Mouse (Mus musculus) cerebellum, postnatal 25 days (tissue): ENCODE measurements around the gene Sh3pxd2b.

ENCODE experiments used
- DNase-seq, 2 experiments: peaks; one replicate each; pipeline ENCODE4 v3.0.0; 2021; ENCODE audit warnings: mixed read lengths in 2 of 2

Sh3pxd2b gene

DNA sequence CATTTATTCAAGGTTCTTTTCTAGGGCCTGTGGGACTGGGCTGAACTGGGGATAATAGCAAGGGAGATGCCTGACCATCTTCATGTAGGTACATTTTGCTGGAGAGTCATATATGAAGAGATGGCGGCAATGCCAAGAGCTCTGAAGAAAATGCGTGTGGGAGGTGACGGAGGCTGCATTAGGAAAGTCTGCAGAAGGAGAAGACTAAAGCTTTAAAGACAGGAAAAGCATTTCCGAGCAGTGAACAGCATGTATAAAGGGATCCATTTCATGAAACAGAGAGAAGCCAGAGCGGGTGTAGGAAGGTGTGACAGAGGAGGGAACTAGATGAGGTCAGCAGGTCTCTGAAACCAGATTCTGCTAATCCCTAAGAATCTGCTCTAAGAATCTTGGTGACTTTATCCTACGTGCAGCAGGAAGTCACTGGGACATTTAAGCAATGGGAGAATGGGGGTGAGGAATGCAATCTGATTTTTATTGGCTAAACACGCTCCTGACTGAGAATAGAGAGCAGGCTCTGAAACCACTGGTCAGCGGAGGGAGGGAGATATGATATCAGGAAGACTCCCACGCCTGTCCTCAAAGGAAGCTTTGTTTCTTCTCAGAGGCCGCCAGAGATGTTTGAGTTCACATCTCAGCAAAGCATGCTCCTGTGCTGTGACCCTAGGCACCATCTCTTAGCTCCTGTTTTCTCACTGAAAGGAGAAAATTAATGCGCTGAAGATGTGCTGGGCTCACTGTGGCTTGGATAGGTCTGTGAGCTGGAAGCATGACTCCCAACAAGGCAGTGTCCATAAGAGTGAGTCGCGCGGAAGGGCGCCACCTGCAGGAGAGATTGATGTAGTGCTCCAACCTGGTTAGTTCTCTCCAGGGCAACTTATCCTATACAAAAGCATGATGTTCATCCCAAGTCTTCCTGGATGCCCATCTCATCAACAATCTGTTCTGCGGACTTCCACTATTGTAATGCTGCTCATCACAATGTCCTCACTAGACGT, 6.8 kb upstream of the Sh3pxd2b start:
- DNase-seq: peak; percentile 49 to 65

DNA sequence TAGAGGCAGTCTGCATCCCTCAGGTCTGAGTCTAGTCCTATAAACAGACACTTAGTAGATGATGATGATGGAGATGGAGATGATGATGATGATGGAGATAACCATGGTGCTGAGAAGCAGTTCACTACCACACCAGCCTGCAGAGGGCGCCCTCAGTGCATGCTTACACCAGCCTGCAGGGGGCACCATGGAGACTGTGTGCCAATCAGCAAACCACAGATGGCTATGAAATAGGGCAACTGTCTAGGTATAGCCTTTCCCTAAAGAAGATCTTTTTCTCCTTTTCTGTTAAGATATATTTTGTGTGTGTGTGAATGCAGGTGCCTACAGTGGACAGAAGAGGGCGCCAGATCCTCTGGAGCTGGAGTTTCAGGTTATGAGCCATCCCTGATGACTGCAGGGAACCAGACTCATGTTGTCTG, 4.8 kb upstream of the Sh3pxd2b start:
- peak; percentile 52 to 70 for DNase-seq

DNA sequence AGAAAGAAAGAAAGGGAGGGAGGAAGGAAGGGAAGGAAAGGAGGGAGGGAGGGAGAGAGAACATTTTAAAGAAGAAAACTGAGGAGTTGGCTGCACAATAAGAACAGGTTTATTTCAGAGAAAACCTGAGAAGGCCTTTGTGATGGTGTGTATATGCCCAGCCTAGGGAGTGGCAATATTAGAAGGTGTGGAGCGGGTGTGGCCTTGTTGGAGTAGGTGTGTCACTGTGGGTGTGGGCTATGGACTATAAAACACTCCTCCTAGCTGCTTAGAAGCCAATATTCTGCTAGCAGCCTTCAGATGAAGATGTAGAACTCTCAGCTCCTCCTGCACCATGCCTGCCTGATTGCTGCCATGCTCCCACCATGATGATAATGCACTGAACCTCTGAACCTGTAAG, 4.3 kb upstream of the Sh3pxd2b start:
- DNase-seq: no peak

DNA sequence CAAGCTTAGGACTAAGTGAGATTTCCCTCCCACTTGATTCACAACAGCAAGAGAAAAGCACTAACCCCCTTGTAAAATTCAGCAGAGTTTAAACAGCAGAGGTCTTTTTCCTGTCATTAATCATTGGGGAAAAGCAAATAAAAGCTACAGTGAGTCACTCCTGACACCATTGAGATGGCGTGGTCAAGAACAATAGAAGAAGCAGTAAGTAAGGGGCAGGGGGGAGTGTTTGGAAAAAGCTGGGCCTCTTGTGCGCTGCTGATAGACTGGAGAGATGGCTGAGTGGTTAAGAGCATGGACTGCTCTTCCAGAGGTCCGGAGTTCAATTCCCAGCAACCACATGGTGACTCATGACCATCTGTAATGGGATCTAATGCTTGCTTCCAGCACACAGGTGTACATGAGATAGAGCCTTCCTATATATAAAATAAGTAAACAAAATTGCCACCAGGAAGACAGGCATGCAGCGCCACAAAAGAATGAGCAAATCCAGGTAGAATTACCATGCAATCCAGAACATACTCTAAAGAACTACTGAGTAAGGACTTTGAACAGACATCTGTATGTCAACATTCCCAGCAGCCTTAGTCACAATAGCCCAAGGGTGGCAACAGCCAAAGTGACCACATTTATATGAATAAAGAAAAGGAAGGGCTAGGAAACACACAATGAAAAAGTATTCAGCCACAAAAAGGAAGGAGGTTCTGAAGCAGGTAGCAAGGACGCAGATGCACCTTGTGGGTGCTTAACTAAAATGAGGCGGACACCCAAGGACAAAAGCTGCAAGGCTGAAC, 1.9 kb upstream of the Sh3pxd2b start:
- no peak for DNase-seq

DNA sequence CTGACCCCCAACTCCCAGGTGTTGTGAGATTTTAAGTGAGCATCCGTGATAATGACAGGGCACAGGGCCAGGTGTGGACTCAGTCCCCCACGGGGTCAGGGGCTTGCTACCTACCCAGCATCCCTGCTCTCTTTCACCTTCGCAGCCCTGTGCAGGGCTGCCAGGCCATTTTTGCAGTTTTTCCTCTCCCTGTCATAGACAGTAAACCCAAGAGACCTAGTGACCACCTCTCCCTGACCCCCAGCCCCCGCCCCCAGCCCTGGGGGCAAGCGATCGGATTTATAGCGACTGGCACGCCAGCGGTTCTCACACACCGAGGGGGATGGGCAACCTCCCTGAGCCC, 385 bp upstream of the Sh3pxd2b start:
- no peak for DNase-seq

DNA sequence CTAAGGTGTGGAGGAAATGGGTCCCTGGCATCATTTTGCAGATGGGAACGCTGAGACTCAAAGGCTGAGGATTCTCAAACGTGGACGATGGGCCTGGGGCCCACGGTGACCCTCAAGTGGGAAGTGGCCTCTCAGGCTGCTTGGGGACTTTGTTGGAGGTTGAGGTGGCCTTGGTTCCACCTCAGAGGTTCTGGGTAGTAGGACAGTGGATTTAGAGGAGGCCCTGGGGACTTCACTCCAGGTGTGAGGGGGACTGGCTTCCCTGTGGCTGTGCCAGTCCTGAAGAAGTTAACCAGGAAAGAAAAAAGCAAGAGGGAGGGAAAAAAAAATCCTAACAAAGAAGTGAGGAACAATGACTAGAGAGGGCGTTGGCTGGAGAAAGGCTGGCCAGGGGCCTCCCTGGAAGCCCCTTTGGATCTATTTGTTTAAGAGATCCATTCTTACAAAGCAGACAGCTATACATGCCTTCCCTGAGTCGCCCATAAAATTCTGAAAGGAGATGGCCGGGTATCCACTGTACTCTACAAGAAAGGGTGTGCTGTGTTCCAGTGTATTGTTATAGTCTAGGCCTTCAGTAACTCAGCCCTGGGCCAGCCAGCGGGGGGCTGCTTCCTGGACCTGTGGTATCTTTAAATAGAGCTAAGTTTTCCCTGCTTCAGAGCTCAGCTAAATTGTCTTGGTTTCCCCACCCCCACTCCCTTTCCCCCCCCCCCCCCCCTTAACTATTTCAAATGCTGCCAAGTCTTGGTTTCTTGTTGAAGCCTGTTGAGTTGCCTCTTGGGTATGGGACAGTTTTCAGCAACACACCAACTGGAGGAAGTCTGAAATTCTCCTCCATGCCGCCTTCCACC, 1.0 kb downstream of the Sh3pxd2b start:
- DNase-seq: no peak

DNA sequence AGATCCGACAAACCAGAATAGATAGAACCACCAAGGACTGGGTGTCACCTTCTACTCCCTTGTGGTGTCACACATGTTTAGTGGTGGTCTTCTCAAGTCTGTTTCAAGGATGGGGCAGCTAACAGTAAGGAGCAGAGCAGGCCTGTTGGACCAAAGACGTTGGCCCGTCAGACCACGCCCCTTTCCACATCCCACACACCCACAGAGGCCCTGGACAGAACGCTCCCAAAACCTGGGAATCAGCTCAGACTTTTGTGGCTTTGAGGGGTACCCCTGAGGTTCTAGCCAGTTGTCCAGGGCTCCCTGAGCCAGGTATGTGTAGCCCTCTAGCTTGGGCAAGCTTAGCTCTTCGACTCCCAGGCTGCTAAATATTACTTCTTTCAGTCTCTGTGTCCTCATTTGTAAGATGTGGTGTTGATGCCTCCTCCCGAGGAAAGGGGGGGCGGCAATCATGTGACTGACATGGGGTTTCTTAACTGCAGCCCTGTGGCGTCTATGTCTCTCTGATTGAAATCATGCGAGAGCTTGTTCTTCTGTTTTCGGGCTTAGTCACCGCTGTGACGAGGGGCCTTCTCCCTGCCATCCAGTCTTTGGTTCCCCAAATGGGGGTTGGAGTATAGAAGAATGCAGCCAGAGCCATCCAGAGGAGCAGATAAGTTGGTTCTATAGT, 1.8 kb downstream of the Sh3pxd2b start:
- DNase-seq: no peak

DNA sequence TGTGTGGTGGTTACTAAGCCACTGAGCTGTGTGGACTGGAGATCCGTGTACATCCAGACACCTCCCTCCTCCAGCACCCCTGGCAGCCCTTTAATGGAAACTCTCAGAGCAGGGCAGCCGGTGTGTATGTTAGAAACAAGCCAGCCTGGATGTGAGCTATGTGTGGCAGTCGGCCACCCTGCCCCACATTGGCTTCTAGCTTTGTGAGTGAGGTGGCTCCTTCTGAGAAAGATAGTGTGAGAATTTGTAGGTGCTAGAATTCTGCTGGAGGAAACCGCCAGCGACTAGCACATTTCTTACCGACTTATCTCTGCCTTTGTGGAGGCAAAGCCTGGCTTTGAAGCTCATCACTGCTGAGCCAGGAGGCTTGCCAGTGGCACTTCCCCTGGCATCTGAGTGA, 5.3 kb downstream of the Sh3pxd2b start:
- DNase-seq: no peak

DNA sequence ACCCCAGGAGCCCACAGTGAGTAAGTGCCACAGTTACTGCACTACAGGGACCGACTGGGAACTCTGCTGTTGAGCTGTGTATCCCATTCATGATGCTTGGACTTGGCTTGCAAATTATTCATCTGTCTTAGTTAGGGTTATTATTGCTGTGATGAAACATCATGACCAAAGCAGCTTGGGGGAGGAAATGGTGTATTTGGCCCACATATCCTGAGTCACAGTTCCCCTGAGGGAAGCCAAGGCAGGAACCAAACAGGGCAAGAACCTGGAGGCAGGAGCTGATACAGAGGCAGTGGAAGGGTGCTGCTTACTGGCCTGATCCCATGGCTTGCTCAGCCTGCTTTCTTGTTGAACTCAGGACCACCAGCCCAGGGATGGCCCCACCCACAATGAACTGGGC, 7.8 kb downstream of the Sh3pxd2b start:
- no peak for DNase-seq

DNA sequence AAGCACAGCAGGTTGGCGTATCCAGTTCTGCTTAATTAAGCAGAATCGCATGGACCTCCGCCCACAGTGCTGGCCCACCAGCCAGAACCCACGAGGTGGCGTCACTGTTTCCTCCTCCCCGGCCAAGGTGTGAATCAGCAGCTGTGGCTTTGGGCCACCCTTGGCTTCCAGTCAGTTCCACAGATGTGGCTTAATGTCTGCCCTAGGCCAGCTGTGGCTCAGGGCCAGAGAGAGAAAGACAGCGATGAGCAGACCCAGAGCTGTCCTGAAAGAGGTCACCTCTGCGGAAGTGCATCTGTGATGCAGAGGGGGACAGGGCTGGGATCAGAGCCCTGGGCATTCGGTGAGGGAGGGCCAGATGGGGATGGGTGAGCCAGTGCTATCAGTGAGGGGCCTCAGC, 10.1 kb downstream of the Sh3pxd2b start:
- no peak for DNase-seq

DNA sequence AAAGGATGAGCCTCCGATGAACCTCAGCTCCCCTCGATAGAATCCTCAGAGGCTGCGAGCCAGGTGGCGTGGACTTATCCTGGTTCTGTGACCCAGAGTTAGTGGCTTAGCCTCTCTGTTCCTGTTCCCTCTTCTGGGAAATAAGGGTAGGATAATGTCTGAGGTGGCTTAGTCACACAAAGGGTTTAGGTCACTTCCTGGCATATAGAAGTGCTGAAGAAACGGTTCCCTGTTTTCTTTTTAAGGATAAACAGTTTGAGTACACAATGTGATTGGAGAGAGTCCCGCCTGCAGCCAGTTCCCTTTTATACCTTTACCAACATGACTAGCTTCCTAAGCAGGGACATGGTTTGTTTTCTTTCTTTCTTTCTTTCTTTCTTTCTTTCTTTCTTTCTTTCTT, 10.8 kb downstream of the Sh3pxd2b start:
- DNase-seq: no peak

DNA sequence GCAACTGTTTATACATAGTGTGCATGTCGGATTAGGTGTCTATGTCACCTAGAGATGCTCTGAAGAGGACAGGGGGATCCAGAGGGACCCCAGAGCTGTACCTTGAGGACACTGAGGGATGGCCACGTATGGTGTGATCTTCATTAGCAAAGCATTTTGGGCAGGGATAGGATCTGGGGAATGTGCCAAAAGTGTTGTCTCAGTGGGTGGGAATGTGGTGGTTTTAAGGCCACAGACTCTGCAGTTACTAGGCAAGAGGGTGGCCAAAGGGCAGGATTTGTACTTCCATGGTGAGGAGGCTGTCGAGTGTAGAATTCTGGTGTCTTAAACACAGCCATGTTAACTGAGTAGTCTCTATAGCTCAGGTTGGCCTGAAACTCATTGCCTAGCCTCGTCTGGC, 11.9 kb downstream of the Sh3pxd2b start:
- no peak for DNase-seq

DNA sequence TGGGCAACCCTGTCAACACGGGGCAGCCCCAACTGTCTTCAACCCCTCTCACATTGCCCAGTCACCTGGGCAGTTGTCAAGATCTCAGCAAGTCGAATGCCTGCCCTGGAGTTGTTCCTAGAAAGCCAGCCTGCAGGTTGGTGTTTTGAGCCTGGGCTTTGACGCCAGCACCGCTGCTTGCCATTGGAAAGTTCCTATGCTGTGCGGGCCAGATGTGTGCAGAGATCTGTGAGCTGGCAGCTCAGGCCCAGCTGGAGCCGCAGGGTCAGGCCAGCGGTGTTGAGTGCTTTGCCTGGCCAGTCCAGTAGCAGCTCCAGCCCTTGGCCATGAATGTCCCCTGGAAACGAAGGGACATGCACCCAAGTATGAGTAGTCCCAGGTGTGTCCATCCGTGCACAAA, 14.2 kb downstream of the Sh3pxd2b start:
- no peak for DNase-seq

DNA sequence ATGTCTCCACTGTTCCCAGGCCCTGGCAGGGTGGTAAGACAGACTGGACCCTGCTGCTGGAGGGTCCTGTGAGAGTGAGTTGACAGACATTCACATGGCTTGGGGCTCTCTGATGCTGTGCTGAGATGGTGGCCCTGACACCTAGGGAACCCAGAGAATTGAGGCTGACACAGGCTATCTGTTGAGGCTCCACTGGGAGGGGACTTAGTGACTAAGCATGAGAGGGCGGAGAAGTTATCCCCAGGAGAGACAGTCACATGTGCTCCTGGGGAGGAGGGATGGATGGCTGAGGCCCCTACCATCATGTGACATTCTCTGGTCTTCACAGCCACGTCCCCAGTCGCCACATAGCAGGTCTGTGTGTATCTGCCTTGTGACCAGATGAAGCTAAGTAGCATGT, 15.6 kb downstream of the Sh3pxd2b start:
- DNase-seq: no peak

DNA sequence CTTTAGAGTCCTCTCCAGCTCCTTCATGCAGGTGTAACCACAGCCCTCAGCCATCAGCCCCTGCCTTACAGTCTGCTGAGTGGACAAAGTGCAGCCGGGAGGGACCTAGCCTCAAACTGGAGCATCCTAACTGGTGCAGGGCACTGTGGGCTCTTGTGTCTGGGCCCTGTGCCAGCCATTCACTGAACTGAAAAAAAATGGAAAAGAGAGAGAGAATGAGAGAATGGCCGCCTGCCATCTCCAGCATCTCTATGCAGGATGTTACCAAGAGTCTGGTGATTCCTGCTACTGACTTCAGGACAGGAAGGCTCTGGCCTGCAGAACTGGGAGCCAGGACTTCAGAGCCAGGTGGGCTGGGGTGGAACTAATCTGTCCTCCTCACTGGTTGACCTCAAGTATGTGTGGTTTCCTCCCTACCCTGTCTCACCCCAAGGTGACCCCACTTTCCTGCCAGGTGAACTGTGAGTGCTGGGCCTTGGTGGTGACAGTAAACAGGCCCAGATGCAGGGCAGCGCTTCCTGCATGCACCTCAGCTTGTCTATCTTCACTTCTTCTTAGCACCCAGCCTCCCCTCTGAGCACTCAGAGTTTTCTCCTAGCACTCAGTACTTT, 16.1 kb downstream of the Sh3pxd2b start:
- peak; percentile 29 to 69 for DNase-seq

DNA sequence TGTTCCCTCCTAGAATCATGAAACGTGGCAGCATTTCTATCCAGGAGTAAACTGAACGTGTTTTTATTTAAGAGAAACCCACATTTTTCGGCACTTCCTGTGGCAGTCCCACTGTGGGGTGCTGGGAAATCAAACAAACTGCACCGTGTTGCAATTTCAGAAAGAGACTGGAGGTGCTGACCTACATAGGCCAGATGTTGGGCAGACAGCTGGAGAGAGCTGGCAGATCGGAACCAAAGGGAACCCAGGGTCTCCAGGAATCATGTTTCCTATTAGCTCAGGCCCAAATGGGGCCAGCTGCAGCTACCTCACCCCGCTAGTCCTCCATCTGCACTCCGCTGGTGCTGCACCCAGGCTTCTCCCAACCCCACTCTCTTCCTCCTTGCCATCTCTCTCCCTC, 16.8 kb downstream of the Sh3pxd2b start:
- no peak for DNase-seq

DNA sequence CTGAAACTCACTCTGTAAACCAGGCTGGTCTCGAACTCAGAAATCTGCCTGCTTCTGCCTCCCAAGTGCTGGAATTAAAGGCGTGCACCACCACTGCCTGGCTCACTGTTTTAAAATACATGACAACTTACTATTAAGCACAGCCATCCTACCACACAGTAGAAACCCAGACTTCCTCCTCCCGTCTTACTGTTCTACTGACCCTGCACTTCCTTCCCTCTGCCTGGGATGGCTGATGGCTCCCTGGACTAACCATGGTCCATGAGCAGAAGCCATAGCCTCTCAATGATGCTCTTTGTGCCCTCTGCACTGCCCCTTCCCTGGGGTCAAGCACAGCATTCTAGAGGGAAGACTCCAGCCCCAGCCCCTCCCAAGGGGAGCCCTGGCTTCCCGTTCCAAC, 17.9 kb downstream of the Sh3pxd2b start:
- DNase-seq: no peak

DNA sequence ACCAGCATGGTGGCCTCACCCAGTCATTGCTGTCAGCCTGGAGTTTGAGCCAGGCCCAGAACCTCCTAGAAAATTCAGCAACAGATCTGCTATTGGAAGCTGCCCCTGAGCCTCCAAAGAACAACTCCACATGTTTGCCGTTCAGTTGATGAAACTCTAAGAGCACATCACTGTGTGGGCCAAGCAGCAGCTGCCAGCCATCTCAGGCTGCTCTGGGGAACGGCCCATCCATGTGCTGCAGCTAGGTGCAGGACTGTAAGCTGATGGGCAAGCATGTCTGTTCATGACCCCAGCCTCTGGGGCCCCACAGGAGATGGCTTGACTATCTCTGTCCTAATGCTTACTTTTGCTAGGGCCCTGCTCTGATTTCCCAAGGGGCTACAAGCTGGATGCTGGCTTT, 19.4 kb downstream of the Sh3pxd2b start:
- DNase-seq: no peak

DNA sequence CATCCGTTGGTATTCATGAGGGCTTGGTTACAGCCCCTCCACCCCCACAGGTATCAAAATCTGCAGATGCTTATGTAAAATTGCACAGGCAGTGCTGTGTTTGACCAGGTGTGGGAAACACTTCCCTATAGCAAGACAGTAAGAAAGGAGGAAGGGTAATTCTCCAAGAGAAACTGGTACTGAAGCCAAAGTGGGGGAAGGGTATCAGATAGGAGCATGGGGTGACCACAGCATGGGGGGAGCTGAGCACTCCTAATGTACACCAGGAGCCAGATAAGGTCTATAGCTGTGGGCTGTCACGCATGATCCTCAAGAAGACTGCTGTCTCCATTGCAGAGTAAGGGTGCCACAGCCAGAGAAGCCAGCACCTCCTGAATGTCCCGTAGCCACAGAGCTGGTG, 21.4 kb downstream of the Sh3pxd2b start:
- DNase-seq: no peak

DNA sequence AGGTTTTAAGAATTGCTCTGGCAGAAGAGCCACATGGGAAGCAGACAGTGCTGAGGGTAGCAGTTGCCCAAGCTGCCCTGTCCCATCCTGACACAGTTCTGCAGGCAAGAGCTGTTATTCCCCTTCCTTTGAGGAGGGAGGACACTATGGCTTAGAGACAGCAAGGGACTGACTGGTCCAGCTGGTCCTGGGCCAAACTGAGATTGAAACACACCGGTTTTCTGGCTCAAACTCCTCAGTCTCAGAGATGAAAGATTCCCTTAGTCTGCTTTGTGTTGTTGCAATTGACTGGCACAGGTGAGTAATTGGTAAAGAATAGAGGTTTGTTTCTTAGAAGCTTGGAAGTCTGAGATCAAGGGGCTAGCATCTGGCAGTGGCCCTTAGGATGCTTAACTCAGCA, 23.3 kb downstream of the Sh3pxd2b start:
- DNase-seq: peak; percentile 61 to 83

DNA sequence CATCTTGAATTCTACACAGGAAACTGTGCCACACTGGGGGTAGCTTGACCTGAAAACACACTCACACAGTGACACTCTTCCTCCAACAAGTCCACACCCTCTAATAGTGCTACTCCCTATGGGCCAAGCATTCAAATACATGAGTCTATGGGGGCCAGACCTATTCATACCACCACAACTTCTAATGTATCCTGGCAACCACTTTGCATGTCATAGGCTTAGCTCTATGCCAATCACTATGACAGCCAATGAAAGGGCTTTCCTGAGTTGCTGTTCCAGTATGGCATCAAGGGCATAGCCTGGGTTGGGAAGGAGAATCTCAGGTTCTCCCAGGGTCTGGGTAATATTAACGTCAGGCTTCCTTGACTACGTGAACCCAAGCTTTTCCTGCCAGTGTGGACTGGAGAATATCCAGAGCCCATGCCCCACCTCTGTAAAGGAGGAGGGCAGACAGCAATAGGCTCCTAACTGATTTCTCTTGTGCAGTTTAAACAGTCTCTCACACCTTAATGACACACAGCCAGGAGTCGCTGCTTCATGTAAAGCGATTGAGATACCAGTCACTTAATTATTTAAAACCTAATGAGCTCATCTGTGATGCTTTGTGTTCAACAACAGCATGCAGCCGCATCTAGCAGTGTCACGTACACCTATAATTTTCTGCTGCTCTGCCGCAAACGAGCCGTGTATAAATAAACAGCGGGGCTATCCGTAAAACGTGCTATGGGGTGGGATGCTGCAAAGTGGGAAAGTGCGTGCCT, 25.8 kb downstream of the Sh3pxd2b start:
- no peak for DNase-seq
